Mouse (Mus musculus) heart, embryonic 14.5 days (tissue): ENCODE data around the gene Gps2. TPM values are rescaled to one million over a fixed set of nuclear protein-coding genes. Genes with fewer than 3 reads are reported as not detected.
A peak's percentile ranks its signal among the peaks of the same experiment; 100 is the strongest.
"Not testable (repeated sequence)": the region's sequence is repeated elsewhere in the genome, so short reads cannot be mapped to it uniquely, and the experiment has no call there.

ENCODE experiments used
- ATAC-seq: fragments of 200-750 bp; cut with Nextera tagmentation; 2 replicates; pipeline ENCODE4 v1.8.0; 2017; ENCODE audit warnings: low read depth, moderate TSS enrichment; ENCODE audit not compliant: insufficient number of reproducible peaks, insufficient read depth, low FRiP score
- H3K27ac ChIP-seq, 2 experiments: fragments of 200-500 bp in 1 of 2; fragments of 300-500 bp in 1 of 2; sonication (generic) in 1 of 2; replicated peaks in 1 of 2; 2 replicates each; pipeline ENCODE4 v1.5.1; 2012 to 2014; ENCODE audit warnings: low read depth in 2 of 2, low read length in 2 of 2, control low read depth in 1 of 2, mild to moderate bottlenecking in 1 of 2, mixed read lengths in 1 of 2; ENCODE audit not compliant: control insufficient read depth in 1 of 2, insufficient read depth in 1 of 2
- H3K27me3 ChIP-seq: fragments of 300-500 bp; sonication (generic); 2 replicates; pipeline ENCODE4 v1.6.1; 2014; ENCODE audit warnings: mild to moderate bottlenecking, low read length, control low read depth; ENCODE audit not compliant: control insufficient read depth, insufficient read depth
- H3K36me3 ChIP-seq: fragments of 300-500 bp; sonication (generic); 2 replicates; pipeline ENCODE4 v1.6.1; 2014; ENCODE audit warnings: mild to moderate bottlenecking, control low read depth, low read length, mixed read lengths; ENCODE audit not compliant: control insufficient read depth, insufficient read depth
- H3K4me1 ChIP-seq, 2 experiments: fragments of 200-500 bp in 1 of 2; fragments of 300-500 bp in 1 of 2; sonication (generic) in 1 of 2; 2 replicates each; pipeline ENCODE4 v1.6.1; 2012 to 2014; ENCODE audit warnings: low read length in 2 of 2, control low read depth in 1 of 2, mixed read lengths in 1 of 2; ENCODE audit not compliant: control insufficient read depth in 2 of 2, insufficient read depth in 2 of 2
- H3K4me2 ChIP-seq: fragments of 300-500 bp; sonication (generic); 2 replicates; pipeline ENCODE4 v1.6.1; 2014; ENCODE audit warnings: mild to moderate bottlenecking, low read length
- H3K4me3 ChIP-seq, 2 experiments: fragments of 200-500 bp in 1 of 2; fragments of 300-500 bp in 1 of 2; sonication (generic) in 1 of 2; 2 replicates each; pipeline ENCODE4 v1.5.1; 2012 to 2014; ENCODE audit warnings: low read length in 2 of 2, mild to moderate bottlenecking in 2 of 2, control low read depth in 1 of 2, low read depth in 1 of 2, moderate library complexity in 1 of 2; ENCODE audit not compliant: control insufficient read depth in 1 of 2, insufficient read depth in 1 of 2
- H3K9ac ChIP-seq: fragments of 300-500 bp; sonication (generic); 2 replicates; pipeline ENCODE4 v1.6.1; 2014; ENCODE audit warnings: mild to moderate bottlenecking, low read length
- H3K9me3 ChIP-seq: fragments of 300-500 bp; sonication (generic); 2 replicates; pipeline ENCODE4 v1.6.1; 2016; ENCODE audit warnings: low read length, control low read depth; ENCODE audit not compliant: control insufficient read depth
- WGBS: fragments of 180-500 bp; shearing (Covaris S2); extraction: QIAGEN DNeasy Blood & Tissue Kit; methylation state at CpG from one replicate; pipeline ENCODE4 v1.1.7; 2014; 5-methylcytosine and 5-hydroxymethylcytosine counted together
- polyA plus RNA-seq: library from polyadenylated mRNA; unstranded; fragments of >200 nt; fragmentation: Nextera tagmentation; extraction: Ambion mirVana; gene quantifications from 2 replicates; pipeline ENCODE4 v1.2.1, GENCODE M21; 2014

The Gps2 gene
- polyA plus RNA-seq, 1 experiment from 2014 or later: 45.2 TPM

DNA sequence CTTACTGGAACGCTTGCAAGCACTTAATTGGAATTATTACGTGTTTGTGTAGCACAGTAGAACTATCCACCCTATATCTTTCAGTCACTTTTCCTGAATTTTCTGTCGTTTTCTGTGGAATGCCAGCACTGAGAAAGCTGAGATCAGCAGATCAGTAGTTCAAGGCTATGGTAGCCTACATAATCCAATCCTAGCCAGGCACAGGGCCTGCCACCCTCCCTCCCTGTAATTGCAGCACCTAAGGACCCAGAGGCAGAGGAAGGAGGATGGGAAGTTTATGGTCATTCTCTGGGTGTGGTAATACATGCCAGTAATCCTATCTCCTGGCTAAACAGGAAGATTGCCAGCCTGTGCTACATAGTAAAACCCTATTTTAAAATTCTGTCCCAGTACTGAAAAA, 9.1 kb downstream of the Gps2 start:
- ATAC-seq: no peak

DNA sequence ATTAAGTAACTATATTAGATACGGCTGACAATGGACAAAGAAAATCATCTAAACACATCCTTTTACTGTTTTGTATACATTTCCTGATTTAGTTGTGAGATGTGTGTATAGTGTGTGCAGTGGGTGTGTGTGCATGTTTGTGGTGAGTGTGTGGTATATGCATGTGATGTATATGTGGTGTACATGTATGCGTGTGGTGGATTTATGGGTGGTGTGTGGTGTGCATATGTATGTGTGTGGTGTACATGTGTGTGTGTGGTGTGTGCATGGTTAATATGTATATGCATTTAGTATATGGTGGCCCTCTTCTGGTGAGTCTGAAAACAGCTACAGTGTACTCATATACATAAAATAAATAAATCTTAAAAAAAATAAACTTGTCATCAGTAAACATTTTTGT, 13.8 kb downstream of the Gps2 start:
- Histone ChIP-seq H3K9ac (no peak overlapping the region), H3K4me3 (no peak overlapping the region), H3K4me2 (no peak overlapping the region), H3K4me1 (peaks cover 0 to 3% of the 10 kb centered on the region in 2 experiments; a peak in 1 of 4 replicates), H3K36me3 (no peaks in the 10 kb centered on the region), H3K27ac (no peak overlapping the region), H3K27me3 (no peaks in the 10 kb centered on the region), H3K9me3 (no peaks in the 10 kb centered on the region)
- 92% methylated on average over 2 of the region's 2 CpGs for WGBS
- ATAC-seq: no peak

More for the DNA sequence above, 9.1 kb downstream of the Gps2 start:
- Histone ChIP-seq H3K9me3 (no peaks in the 10 kb centered on the region), H3K4me3 (no peak overlapping the region), H3K27ac (no peak overlapping the region), H3K4me1 (peaks cover 5 to 16% of the 10 kb centered on the region in 2 experiments), H3K27me3 (no peaks in the 10 kb centered on the region), H3K9ac (no peak overlapping the region), H3K36me3 (peaks cover 16% of the 10 kb centered on the region), H3K4me2 (peak overlapping the region; percentile 76)
- WGBS: 64% methylated on average over 3 of the region's 3 CpGs

DNA sequence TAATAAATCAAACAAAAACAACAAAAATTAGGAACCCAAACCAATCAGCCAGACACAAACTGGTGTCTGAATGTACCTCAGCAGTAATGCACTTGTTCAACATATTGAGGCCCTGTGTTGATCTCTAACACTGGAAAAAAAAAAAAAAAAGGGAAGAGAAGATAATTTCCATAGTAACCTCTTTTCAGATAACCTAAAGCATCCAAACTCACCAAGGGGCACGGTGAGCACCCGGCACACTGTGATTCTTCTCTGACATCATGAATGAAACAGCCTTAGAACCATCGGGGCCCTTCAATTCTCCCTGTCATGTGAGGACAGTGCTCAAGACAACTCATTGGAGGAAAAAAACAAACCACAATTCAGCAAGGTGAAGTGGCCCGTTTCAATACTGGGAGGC, 16.0 kb downstream of the Gps2 start:
- Histone ChIP-seq H3K9ac (no peak overlapping the region), H3K4me3 (no peak overlapping the region), H3K4me2 (no peak overlapping the region), H3K27ac (no peak overlapping the region), H3K27me3 (no peaks in the 10 kb centered on the region), H3K4me1 (no peaks in the 10 kb centered on the region), H3K9me3 (no peaks in the 10 kb centered on the region), H3K36me3 (no peaks in the 10 kb centered on the region)
- WGBS: 25% methylated on average over 4 of the region's 4 CpGs
- ATAC-seq: no peak

DNA sequence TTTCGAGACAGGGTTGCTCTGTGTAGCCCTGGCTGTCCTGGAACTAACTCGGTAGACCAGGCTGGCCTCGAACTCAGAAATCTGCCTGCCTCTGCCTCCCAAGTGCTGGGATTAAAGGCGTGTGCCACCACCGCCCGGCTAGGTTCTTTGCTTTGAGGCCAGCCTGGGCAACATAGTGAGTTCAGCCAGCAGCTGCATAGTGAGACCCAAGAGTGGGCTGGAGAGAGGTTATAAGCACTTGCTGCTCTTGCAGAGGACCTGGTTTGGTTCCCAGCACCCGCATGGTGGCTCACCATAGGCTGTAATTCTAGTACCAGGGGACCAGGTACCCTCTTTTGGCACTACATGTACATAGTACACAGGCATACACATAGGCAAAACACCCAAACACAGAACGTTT, 16.5 kb downstream of the Gps2 start:
- not testable (repeated sequence) for H3K4me1 ChIP-seq, H3K4me3 ChIP-seq, H3K4me2 ChIP-seq, H3K9ac ChIP-seq, H3K36me3 ChIP-seq, H3K27ac ChIP-seq, H3K27me3 ChIP-seq, H3K9me3 ChIP-seq, ATAC-seq
- WGBS: 81% methylated on average over 8 of the region's 8 CpGs

DNA sequence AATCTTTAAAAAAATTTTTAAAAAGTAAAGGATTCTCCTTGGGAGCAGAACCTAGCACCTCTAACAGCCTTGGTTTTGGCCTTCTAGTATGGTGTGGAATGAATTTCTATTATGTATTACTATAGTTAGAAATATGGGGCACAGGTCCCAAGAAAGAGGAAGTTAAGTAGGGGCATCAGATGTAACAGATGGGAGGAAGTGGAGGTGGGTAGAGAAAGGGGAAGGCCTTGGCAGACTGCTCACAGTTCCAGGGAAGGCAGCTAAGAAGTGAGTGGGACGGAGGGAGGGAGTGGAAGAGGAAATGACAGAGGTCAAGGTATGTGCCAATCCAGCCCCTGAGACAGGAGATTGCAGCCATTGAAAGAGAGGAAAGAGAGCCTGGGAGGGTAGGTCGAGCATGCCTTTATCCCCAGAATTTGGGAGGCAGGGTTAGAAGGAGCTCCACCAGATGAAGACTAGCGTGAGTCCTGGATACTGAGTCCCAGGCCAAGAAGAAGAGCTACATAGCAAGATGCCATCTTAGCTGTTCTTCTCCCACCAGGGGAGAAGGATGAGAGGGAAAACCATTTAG, 17.4 kb downstream of the Gps2 start:
- WGBS: 55% methylated on average over 3 of the region's 3 CpGs
- no peak for ATAC-seq
- Histone ChIP-seq H3K27me3 (no peaks in the 10 kb centered on the region), H3K4me2 (no peak overlapping the region), H3K4me1 (peaks cover 2 to 4% of the 10 kb centered on the region in 2 experiments; a peak in 3 of 4 replicates), H3K4me3 (no peak overlapping the region), H3K9me3 (no peaks in the 10 kb centered on the region), H3K9ac (no peak overlapping the region), H3K27ac (no peak overlapping the region), H3K36me3 (no peaks in the 10 kb centered on the region)

DNA sequence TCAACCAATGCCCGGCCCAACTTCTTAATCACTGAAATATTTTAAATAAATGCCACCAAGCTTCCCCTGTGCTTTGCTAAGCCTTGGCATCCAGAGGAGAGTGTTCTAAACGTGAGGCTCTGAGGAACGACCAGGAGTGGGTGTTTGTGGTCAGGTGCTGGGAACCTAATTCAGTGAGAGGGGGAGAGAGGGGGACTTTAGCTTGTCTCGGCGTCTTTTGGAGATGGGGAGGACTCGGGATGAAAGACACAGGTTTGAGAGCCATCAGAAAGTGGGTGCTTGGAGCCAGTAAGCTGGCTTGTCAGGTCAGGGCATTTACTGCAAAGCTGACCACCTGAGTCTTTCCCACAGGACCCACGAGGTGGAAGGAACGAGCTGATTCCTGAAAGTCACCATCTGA, 18.1 kb downstream of the Gps2 start:
- Histone ChIP-seq H3K4me1 (peaks cover 8 to 12% of the 10 kb centered on the region in 2 experiments), H3K4me2 (no peak overlapping the region), H3K27ac (no peak overlapping the region), H3K27me3 (peaks cover 2% of the 10 kb centered on the region; the same call in 1 of the 2 replicates), H3K4me3 (no peak overlapping the region), H3K9ac (no peak overlapping the region), H3K36me3 (no peaks in the 10 kb centered on the region), H3K9me3 (no peaks in the 10 kb centered on the region)
- 56% methylated on average over 8 of the region's 8 CpGs for WGBS
- no peak for ATAC-seq

DNA sequence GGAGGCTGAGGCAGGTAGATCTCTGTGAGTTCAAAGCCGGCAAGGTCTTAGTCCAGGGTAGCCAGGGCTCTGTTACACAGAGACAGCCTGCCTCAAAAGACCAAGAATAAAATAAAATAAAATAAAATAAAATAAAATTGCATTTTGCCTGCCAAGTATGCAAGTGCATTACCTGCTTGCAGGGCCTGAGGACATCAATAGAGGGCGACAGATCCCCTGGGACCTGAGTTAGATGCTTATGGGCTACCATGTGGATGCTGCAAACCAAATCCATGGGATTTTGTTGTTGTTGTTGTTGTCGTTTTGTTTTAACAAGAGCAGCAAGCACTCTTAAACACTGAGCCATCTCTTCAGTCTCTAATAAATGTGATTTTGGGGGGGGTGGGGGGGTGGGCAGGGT, 18.6 kb downstream of the Gps2 start:
- ATAC-seq: no peak
- H3K4me2 ChIP-seq: no peak overlapping the region
- H3K4me1 ChIP-seq: peaks cover 13 to 16% of the 10 kb centered on the region in 2 experiments
- peaks cover 3% of the 10 kb centered on the region; the same call in 1 of the 2 replicates for H3K27me3 ChIP-seq
- H3K27ac ChIP-seq: no peak overlapping the region
- no peaks in the 10 kb centered on the region for H3K36me3 ChIP-seq
- no peaks in the 10 kb centered on the region for H3K9me3 ChIP-seq
- H3K4me3 ChIP-seq: no peak overlapping the region
- WGBS: 24% methylated on average over 3 of the region's 3 CpGs
- H3K9ac ChIP-seq: no peak overlapping the region

DNA sequence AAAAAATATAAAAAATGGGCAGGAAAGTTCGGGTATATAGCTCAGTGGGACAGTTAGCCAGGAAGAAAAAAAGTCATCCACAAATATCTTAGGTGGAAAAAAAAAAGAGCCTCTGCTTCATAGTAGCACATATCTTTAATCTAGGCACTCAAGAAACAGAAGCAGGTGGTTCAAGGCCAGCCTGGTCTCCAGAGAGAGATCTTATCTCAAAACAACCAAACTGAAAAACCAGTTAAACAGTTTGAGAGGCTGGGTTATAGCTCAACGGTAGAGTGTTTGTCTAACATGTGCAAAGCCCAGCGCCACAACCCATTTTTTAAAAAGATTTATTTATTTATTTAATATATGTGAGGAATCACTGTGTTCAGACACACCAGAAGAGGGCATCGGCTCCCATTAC, 19.4 kb downstream of the Gps2 start:
- H3K4me2 ChIP-seq: no peak overlapping the region
- H3K27me3 ChIP-seq: peaks cover 6% of the 10 kb centered on the region; the same call in 1 of the 2 replicates
- H3K9ac ChIP-seq: no peak overlapping the region
- ATAC-seq: no peak
- H3K36me3 ChIP-seq: no peaks in the 10 kb centered on the region
- H3K27ac ChIP-seq: no peak overlapping the region
- no peak overlapping the region for H3K4me3 ChIP-seq
- WGBS: 73% methylated on average over 4 of the region's 4 CpGs
- no peaks in the 10 kb centered on the region for H3K9me3 ChIP-seq
- peaks cover 19 to 23% of the 10 kb centered on the region in 2 experiments for H3K4me1 ChIP-seq
